Mouse (Mus musculus): Measurements from ENCODE around the gene 2310011J03Rik. TPM values are rescaled to one million over a fixed set of nuclear protein-coding genes. Genes with fewer than 3 reads are reported as not detected.
"Not testable (repeated sequence)": the region's sequence is repeated elsewhere in the genome, so short reads cannot be mapped to it uniquely, and the experiment has no call there.

Gene 2310011J03Rik
- total and polyA plus RNA-seq, 3 experiments = 34.6 to 46.8 (median 37.5) TPM

GRCm38 (mm10) chr10:80345929-80346328, 25.6 kb upstream of the 2310011J03Rik start:
- H3K79me2 ChIP-seq (replicated peaks; ENCODE audit: control insufficient read depth, extremely low read depth, insufficient read depth, poor library complexity, severe bottlenecking); DNase-seq (ENCODE audit: extremely low read depth); H3K36me3 ChIP-seq (replicated peaks in 1 of 2; ENCODE audit: control insufficient read depth in 1 of 2, insufficient read depth in 1 of 2, low read length in 1 of 2); H3K4me1 ChIP-seq (ENCODE audit: control insufficient read depth in 1 of 2, insufficient read depth in 2 of 2); H3K9ac ChIP-seq (ENCODE audit: insufficient read depth, low read depth); dilution Hi-C loops (cut with MboI; ENCODE audit: extremely low pct_ligation_motif_present, extremely low pct_unique_long_range_greater_than_20kb, low sequenced_read_pairs); H3K4me3 ChIP-seq (replicated peaks in 1 of 3; ENCODE audit: low read depth in 2 of 3, low read length in 2 of 3, poor library complexity in 1 of 3); H3K4me2 ChIP-seq (ENCODE audit: insufficient read depth, low read depth, poor library complexity, severe bottlenecking); H3K27ac ChIP-seq (ENCODE audit: insufficient read depth, low read depth): not testable (repeated sequence)
- H3K27me3 ChIP-seq (replicated peaks) = peaks cover 57% of the 10 kb centered on the region
- TF ChIP-seq TBP (conservative IDR thresholded peaks at IDR 0.05; ENCODE audit: low read depth, low read length) = 0 out of 2 replicates have a peak, but pooled peaks have one; percentile 53
- in situ Hi-C loops (cut with MboI; ENCODE audit: low pct_ligation_motif_present, low pct_unique_long_range_greater_than_20kb, low sequenced_read_pairs) = loop anchor here (5.0 kb wide), 1 partner anchor 169 kb away; the partner anchor contains the start of gene Efna2
- peaks cover 19% of the 10 kb centered on the region for H3K9me3 ChIP-seq (replicated peaks; ENCODE audit: low read length)

- Histone ChIP-seq H3K4me1 (ENCODE audit: control insufficient read depth in 1 of 2, insufficient read depth in 2 of 2) (peaks cover 3 to 14% of the 10 kb centered on the region in 2 experiments), H3K27me3 (replicated peaks) (peaks cover 50% of the 10 kb centered on the region), H3K9ac (ENCODE audit: insufficient read depth, low read depth) (no peak overlapping the region), H3K27ac (ENCODE audit: insufficient read depth, low read depth) (no peak overlapping the region), H3K79me2 (replicated peaks; ENCODE audit: control insufficient read depth, extremely low read depth, insufficient read depth, poor library complexity, severe bottlenecking) (no peaks in the 10 kb centered on the region), H3K9me3 (replicated peaks; ENCODE audit: low read length) (peaks cover 19% of the 10 kb centered on the region), H3K4me2 (ENCODE audit: insufficient read depth, low read depth, poor library complexity, severe bottlenecking) (no peak overlapping the region), H3K36me3 (replicated peaks in 1 of 2; ENCODE audit: control insufficient read depth in 1 of 2, insufficient read depth in 1 of 2, low read length in 1 of 2) (no peaks in the 10 kb centered on the region), H3K4me3 (replicated peaks in 1 of 3; ENCODE audit: low read depth in 2 of 3, low read length in 2 of 3, poor library complexity in 1 of 3) (no peak overlapping the region)
- dilution Hi-C loops (cut with MboI; ENCODE audit: extremely low pct_ligation_motif_present, extremely low pct_unique_long_range_greater_than_20kb, low sequenced_read_pairs) = no loop called here
- in situ Hi-C loops (cut with MboI; ENCODE audit: low pct_ligation_motif_present, low pct_unique_long_range_greater_than_20kb, low sequenced_read_pairs) = loop anchor here (5.0 kb wide), 1 partner anchor 168 kb away; the partner anchor contains the start of gene Efna2
- no peak for TF ChIP-seq NELFE (IDR thresholded peaks at IDR 0.05; ENCODE audit: low read depth, low read length)
- TF ChIP-seq MXI1 (IDR thresholded peaks at IDR 0.05; ENCODE audit: low read depth, low read length) = no peak
- TF ChIP-seq IRF4 (IDR thresholded peaks at IDR 0.05; ENCODE audit: low read depth, low read length) = no peak
- TF ChIP-seq PAX5 (IDR thresholded peaks at IDR 0.05; ENCODE audit: low read length) = no peak
- no peak for TF ChIP-seq EP300 (IDR thresholded peaks at IDR 0.05; ENCODE audit: low read length)
- no peak for TF ChIP-seq UBTF (IDR thresholded peaks at IDR 0.05; ENCODE audit: low read depth, low read length)
- no peak for TF ChIP-seq MYC (IDR thresholded peaks at IDR 0.05; ENCODE audit: low read depth, low read length)
- TF ChIP-seq TBP (conservative IDR thresholded peaks at IDR 0.05; ENCODE audit: low read depth, low read length) = no peak
- TF ChIP-seq MAFK (IDR thresholded peaks at IDR 0.05; ENCODE audit: insufficient replicate concordance, low read length) = no peak
- TF ChIP-seq CHD1 (IDR thresholded peaks at IDR 0.05; ENCODE audit: low read depth, low read length) = no peak
- no peak for TF ChIP-seq ETS1 (conservative IDR thresholded peaks at IDR 0.05; ENCODE audit: low read depth, low read length)
- TF ChIP-seq ZNF384 (IDR thresholded peaks at IDR 0.05; ENCODE audit: low read depth, low read length) = no peak
- no peak for TF ChIP-seq HCFC1 (IDR thresholded peaks at IDR 0.05; ENCODE audit: low read depth, low read length)
- no peak for TF ChIP-seq NRF1 (IDR thresholded peaks at IDR 0.05; ENCODE audit: low read depth, low read length)
- no peak for TF ChIP-seq KAT2A (IDR thresholded peaks at IDR 0.05; ENCODE audit: insufficient replicate concordance, low read length)
- TF ChIP-seq ZKSCAN1 (IDR thresholded peaks at IDR 0.05; ENCODE audit: borderline replicate concordance, low read depth, low read length) = no peak
- TF ChIP-seq MAZ (IDR thresholded peaks at IDR 0.05; ENCODE audit: low read depth, low read length) = no peak
- TF ChIP-seq E2F4 (IDR thresholded peaks at IDR 0.05; ENCODE audit: insufficient replicate concordance, low read depth, low read length) = no peak
- no peak for TF ChIP-seq POLR2A (IDR thresholded peaks at IDR 0.05; ENCODE audit: low read depth, low read length)
- TF ChIP-seq RAD21 (IDR thresholded peaks at IDR 0.05; ENCODE audit: low read depth, low read length) = no peak
- no peak for DNase-seq (ENCODE audit: extremely low read depth)
Observed at GRCm38 (mm10) chr10:80345122-80345521, 24.8 kb upstream of the 2310011J03Rik start.

All from CH12.LX (cell line).